ENCODE assay signal across 23 mouse cellular contexts in genomic region chr1:120021951-120022350, GRCm38 (mm10). TPM values are rescaled to one million over a fixed set of nuclear protein-coding genes. Genes with fewer than 3 reads are reported as not detected.
DNase-seq lines count a peak whose midpoint lies in the region; ATAC-seq and TF ChIP-seq lines count a peak whose summit lies in the region.
"Had no signal": no experiment of that assay in that cellular context is flagged by ENCODE, and none has a peak within 500 bp of the region (broad histone marks: within the 10 kb centered on the region; RNA-seq: fewer than 3 reads in every experiment).

No protein-coding gene starts in this region.

- TF ChIP-seq CTCF in kidney, postnatal 0 days (IDR thresholded peaks at IDR 0.05; ENCODE audit: low read depth): peak; percentile 29; the same call in 1 of the 2 replicates
- TF ChIP-seq CTCF in ES-Bruce4 (IDR thresholded peaks at IDR 0.05; ENCODE audit: low read depth, low read length): peak; percentile 37

- no peaks in the 10 kb centered on the region for H3K36me3 ChIP-seq in kidney, postnatal 0 days (ENCODE audit: insufficient read depth, low read length)
- no peaks in the 10 kb centered on the region for H3K36me3 ChIP-seq in ES-Bruce4 (ENCODE audit: control insufficient read depth, insufficient read depth, low read length, poor library complexity, severe bottlenecking)
- H3K36me3 ChIP-seq: embryonic facial prominence, embryonic 12.5 days; forebrain, embryonic 15.5 days; heart, embryonic 15.5 days; hindbrain, embryonic 10.5 days; limb, embryonic 10.5 days; liver, embryonic 12.5 days; lung, embryonic 15.5 days; midbrain, embryonic 13.5 days had no signal

- TF ChIP-seq EP300 in ES-Bruce4 (IDR thresholded peaks at IDR 0.05; ENCODE audit: insufficient read depth, low read depth, low read length): no peak

- ATAC-seq in kidney, postnatal 0 days (replicated peaks; ENCODE audit: low FRiP score, low read depth): no peak
- ATAC-seq: forebrain, embryonic 15.5 days; inflammation-experienced regulatory T-cells, adult 6 months; liver, embryonic 12.5 days; midbrain, embryonic 13.5 days had no signal

- WGBS in kidney, postnatal 0 days: 86% methylated on average over 17 of the region's 17 CpGs

- no peaks in the 10 kb centered on the region for H3K9me3 ChIP-seq in kidney, postnatal 0 days (replicated peaks; ENCODE audit: low read length)
- no peaks in the 10 kb centered on the region for H3K9me3 ChIP-seq in ES-Bruce4 (replicated peaks; ENCODE audit: control insufficient read depth, insufficient read depth, low read length, poor library complexity, severe bottlenecking)
- H3K9me3 ChIP-seq: embryonic facial prominence, embryonic 12.5 days; forebrain, embryonic 15.5 days; heart, embryonic 15.5 days; hindbrain, embryonic 10.5 days; limb, embryonic 10.5 days; liver, embryonic 12.5 days; lung, embryonic 15.5 days; midbrain, embryonic 13.5 days had no signal

- peak; percentile 26 for DNase-seq in cerebellum, adult 9-11 months
- no peak for DNase-seq in cerebellum, adult 11 months
- DNase-seq in kidney, postnatal 0 days (ENCODE audit: low spot score): no peak
- DNase-seq in kidney, adult 8-10 months: no peak
- DNase-seq in right cerebral cortex, adult 2 months (ENCODE audit: low spot score in 2 of 2): peak; percentile 33 to 49
- no peak for DNase-seq in gastrocnemius, postnatal 10 days
- DNase-seq in spleen, postnatal 14 days (ENCODE audit: low spot score in 2 of 2): no peak
- DNase-seq: adrenal gland, adult 8-10 months; heart, adult 18-20 months; thymus, postnatal 4 days had no signal

- no peak overlapping the region for H3K4me3 ChIP-seq in kidney, postnatal 0 days (replicated peaks; ENCODE audit: low read depth, low read length)
- H3K4me3 ChIP-seq in ES-Bruce4 (ENCODE audit: low read depth, low read length): no peak overlapping the region
- H3K4me3 ChIP-seq: embryonic facial prominence, embryonic 12.5 days; forebrain, embryonic 15.5 days; heart, embryonic 15.5 days; hindbrain, embryonic 10.5 days; limb, embryonic 10.5 days; liver, embryonic 12.5 days; lung, embryonic 15.5 days; midbrain, embryonic 13.5 days had no signal

- no peaks in the 10 kb centered on the region for H3K27me3 ChIP-seq in kidney, postnatal 0 days (ENCODE audit: insufficient read depth, low read length)
- no peaks in the 10 kb centered on the region for H3K27me3 ChIP-seq in ES-Bruce4 (ENCODE audit: control insufficient read depth, insufficient read depth, low read length, poor library complexity, severe bottlenecking)
- H3K27me3 ChIP-seq: embryonic facial prominence, embryonic 12.5 days; forebrain, embryonic 15.5 days; heart, embryonic 15.5 days; liver, embryonic 12.5 days; lung, embryonic 15.5 days; midbrain, embryonic 13.5 days had no signal

- H3K9ac ChIP-seq in kidney, postnatal 0 days (ENCODE audit: low read depth, low read length): no peak overlapping the region
- H3K9ac ChIP-seq in ES-Bruce4 (ENCODE audit: low read depth, poor library complexity, severe bottlenecking): no peak overlapping the region
- H3K9ac ChIP-seq: embryonic facial prominence, embryonic 12.5 days; forebrain, embryonic 15.5 days; heart, embryonic 15.5 days; liver, embryonic 12.5 days; lung, embryonic 15.5 days; midbrain, embryonic 13.5 days had no signal

- no peaks in the 10 kb centered on the region; the same call in none of the 2 replicates for H3K4me1 ChIP-seq in kidney, postnatal 0 days (replicated peaks; ENCODE audit: insufficient read depth, low read length)
- no peaks in the 10 kb centered on the region for H3K4me1 ChIP-seq in ES-Bruce4 (ENCODE audit: control insufficient read depth, insufficient read depth, low read length)
- H3K4me1 ChIP-seq: embryonic facial prominence, embryonic 12.5 days; forebrain, embryonic 15.5 days; liver, embryonic 12.5 days had no signal

- H3K4me2 ChIP-seq in kidney, postnatal 0 days (ENCODE audit: low read length): no peak overlapping the region
- H3K4me2 ChIP-seq: embryonic facial prominence, embryonic 12.5 days; forebrain, embryonic 15.5 days; heart, embryonic 15.5 days; liver, embryonic 12.5 days; lung, embryonic 15.5 days; midbrain, embryonic 13.5 days had no signal

- no peak overlapping the region for H3K27ac ChIP-seq in kidney, postnatal 0 days
- H3K27ac ChIP-seq in ES-Bruce4 (ENCODE audit: insufficient read depth, low read length): no peak overlapping the region
- H3K27ac ChIP-seq: embryonic facial prominence, embryonic 12.5 days; forebrain, embryonic 15.5 days; heart, embryonic 15.5 days; hindbrain, embryonic 10.5 days; limb, embryonic 10.5 days; liver, embryonic 12.5 days; lung, embryonic 15.5 days; midbrain, embryonic 13.5 days had no signal

- TF ChIP-seq POLR2A in ES-Bruce4 (IDR thresholded peaks at IDR 0.05; ENCODE audit: insufficient read depth, low read length): no peak

RNA-seq across cellular contexts. Expression of gene Sctr, which starts 15.3 kb away (rescaled TPM):
- 0.63 and 0.75 TPM in 2 replicates for polyA plus RNA-seq in kidney, postnatal 0 days (2015; fragmentation: Nextera tagmentation; extraction: Ambion mirVana)
- not detected in 2 replicates for polyA plus RNA-seq in ES-Bruce4 (2011; ENCODE audit: insufficient read depth, insufficient read length, low read depth, missing spikeins)
- 1 to 10 TPM; 1.1 to 1.8 TPM for total RNA-seq in gastrocnemius, postnatal 10 days (2021)
- total RNA-seq: neutrophil, adult 5-6 weeks had no signal
- polyA plus RNA-seq: heart, embryonic 15.5 days; inflammation-experienced regulatory T-cells, adult 6 months; liver, embryonic 12.5 days had no signal

RNA-seq across cellular contexts. Expression of gene Cfap221, which starts 24.9 kb away (rescaled TPM):
- not detected in 2 replicates for polyA plus RNA-seq in kidney, postnatal 0 days (2015; fragmentation: Nextera tagmentation; extraction: Ambion mirVana)
- not detected in 2 replicates for polyA plus RNA-seq in ES-Bruce4 (2011; ENCODE audit: insufficient read depth, insufficient read length, low read depth, missing spikeins)
- total RNA-seq in gastrocnemius, postnatal 10 days (2021): not detected
- total RNA-seq: gastrocnemius, adult 18-20 months; heart, adult 18-20 months; neutrophil, adult 5-6 weeks had no signal
- polyA plus RNA-seq: inflammation-experienced regulatory T-cells, adult 6 months; large intestine, adult 2 months; limb, embryonic 10.5 days; liver, embryonic 12.5 days had no signal

RNA-seq across cellular contexts. Expression of gene Tmem37, which starts 51.9 kb away (rescaled TPM):
- polyA plus RNA-seq in kidney, postnatal 0 days (2015; fragmentation: Nextera tagmentation; extraction: Ambion mirVana): 166 and 180 TPM in 2 replicates
- 15.5 and 17.8 TPM in 2 replicates for polyA plus RNA-seq in ES-Bruce4 (2011; ENCODE audit: insufficient read depth, insufficient read length, low read depth, missing spikeins)
- 10 to 100 TPM in 1 of 2 experiments, 1 to 10 TPM in 1; 8.7 to 12.6 TPM for total RNA-seq in gastrocnemius, postnatal 10 days (2021)
- total RNA-seq: neutrophil, adult 5-6 weeks had no signal

Comparison
In these comparisons a context has a peak if more than half of its experiments do, and no peak if none do; other contexts are left out.
1. DNase-seq: peak in cerebellum, adult 9-11 months (single experiment) and right cerebral cortex, adult 2 months (2 of 2); none in cerebellum, adult 11 months (single experiment), kidney, postnatal 0 days (single experiment), kidney, adult 8-10 months (0 of 2), gastrocnemius, postnatal 10 days (single experiment) and spleen, postnatal 14 days (0 of 2).